ENCODE assay signal across 11 mouse cellular contexts in the genomic region with DNA sequence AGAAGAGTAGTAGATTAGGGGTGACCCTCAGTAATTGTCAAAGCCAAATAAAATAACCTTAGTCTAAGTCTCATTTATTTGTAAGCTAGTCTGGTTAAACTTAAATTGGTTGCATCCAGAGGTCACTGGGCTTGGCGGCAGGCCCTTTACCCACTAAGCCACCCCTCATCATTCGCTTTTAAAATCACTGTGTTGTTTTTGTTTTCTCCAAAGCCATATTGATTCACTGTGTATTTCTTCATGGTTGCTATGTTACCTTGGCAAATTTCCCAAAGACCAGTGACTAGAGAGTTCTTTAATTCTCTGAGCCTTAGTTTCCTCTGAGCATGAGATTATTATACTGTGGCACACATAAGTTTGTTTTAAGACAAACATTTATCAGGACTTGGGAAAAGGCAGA. TPM values are rescaled to one million over a fixed set of nuclear protein-coding genes. Genes with fewer than 3 reads are reported as not detected.
DNase-seq lines count a peak whose midpoint lies in the region; ATAC-seq and TF ChIP-seq lines count a peak whose summit lies in the region.
"Had no signal": no experiment of that assay in that cellular context is flagged by ENCODE, and none has a peak within 500 bp of the region (broad histone marks: within the 10 kb centered on the region; RNA-seq: fewer than 3 reads in every experiment).

No protein-coding gene starts in this region.

- no peaks in the 10 kb centered on the region for H3K9me3 ChIP-seq in heart, embryonic 10.5 days
- no peaks in the 10 kb centered on the region for H3K9me3 ChIP-seq in heart, embryonic 12.5 days (replicated peaks)
- no peaks in the 10 kb centered on the region for H3K9me3 ChIP-seq in liver, postnatal 0 days (ENCODE audit: low read length)

- H3K27me3 ChIP-seq in heart, embryonic 10.5 days (ENCODE audit: insufficient read depth, poor library complexity, severe bottlenecking): no peaks in the 10 kb centered on the region
- H3K27me3 ChIP-seq in heart, embryonic 12.5 days (replicated peaks): no peaks in the 10 kb centered on the region
- no peaks in the 10 kb centered on the region for H3K27me3 ChIP-seq in liver, adult 2 months (ENCODE audit: control insufficient read depth, insufficient read depth, low read length)
- no peaks in the 10 kb centered on the region for H3K27me3 ChIP-seq in liver, postnatal 0 days (ENCODE audit: insufficient read depth, low read length)

- H3K4me1 ChIP-seq in heart, embryonic 10.5 days: peaks cover 29% of the 10 kb centered on the region
- peaks cover 36% of the 10 kb centered on the region for H3K4me1 ChIP-seq in heart, embryonic 12.5 days (replicated peaks)
- H3K4me1 ChIP-seq in liver, adult 2 months (ENCODE audit: control insufficient read depth, insufficient read depth, low read length): peaks cover 13% of the 10 kb centered on the region
- H3K4me1 ChIP-seq in liver, postnatal 0 days (ENCODE audit: insufficient read depth): 0 out of 2 replicates have a peak, but pooled peaks cover 4% of the 10 kb centered on the region

- no peak overlapping the region for H3K27ac ChIP-seq in heart, embryonic 10.5 days
- no peak overlapping the region for H3K27ac ChIP-seq in heart, embryonic 12.5 days (ENCODE audit: poor library complexity, severe bottlenecking)
- H3K27ac ChIP-seq in liver, adult 2 months (replicated peaks; ENCODE audit: insufficient read depth, low read depth, low read length): no peak overlapping the region
- no peak overlapping the region for H3K27ac ChIP-seq in liver, postnatal 0 days (ENCODE audit: low read depth)
- H3K27ac ChIP-seq: left cerebral cortex, adult 2 months; macrophage had no signal

- H3K79me2 ChIP-seq in liver, adult 2 months (ENCODE audit: control insufficient read depth, insufficient read depth, low read length): no peaks in the 10 kb centered on the region

- 86% methylated on average over 2 of the region's 2 CpGs for WGBS in heart, embryonic 10.5 days
- 90% methylated on average over 2 of the region's 2 CpGs for WGBS in heart, embryonic 12.5 days
- 21% methylated on average over 2 of the region's 2 CpGs for WGBS in liver, adult 2 months
- 64% methylated on average over 2 of the region's 2 CpGs for WGBS in liver, postnatal 0 days (ENCODE audit: insufficient replicate concordance)

- no peak overlapping the region for H3K4me2 ChIP-seq in heart, embryonic 12.5 days
- no peak overlapping the region for H3K4me2 ChIP-seq in liver, postnatal 0 days (ENCODE audit: low read depth, low read length)

- no peak for TF ChIP-seq POLR2A in liver, adult 2 months (IDR thresholded peaks at IDR 0.05; ENCODE audit: extremely low read depth, insufficient read depth, low read length)

- H3K9ac ChIP-seq in heart, embryonic 12.5 days: no peak overlapping the region
- H3K9ac ChIP-seq in liver, adult 2 months (ENCODE audit: low read depth, low read length): no peak overlapping the region
- no peak overlapping the region for H3K9ac ChIP-seq in liver, postnatal 0 days (replicated peaks)

- no peak for TF ChIP-seq CTCF in liver, adult 2 months (IDR thresholded peaks at IDR 0.05; ENCODE audit: low read depth, low read length)
- TF ChIP-seq CTCF in liver, postnatal 0 days (IDR thresholded peaks at IDR 0.05; ENCODE audit: low read depth): no peak

- no peak overlapping the region for H3K4me3 ChIP-seq in heart, embryonic 10.5 days
- no peak overlapping the region for H3K4me3 ChIP-seq in heart, embryonic 12.5 days
- H3K4me3 ChIP-seq in liver, adult 2 months (ENCODE audit: insufficient read depth, low read depth, low read length): no peak overlapping the region
- H3K4me3 ChIP-seq in liver, postnatal 0 days (ENCODE audit: low read depth, low read length): no peak overlapping the region
- H3K4me3 ChIP-seq: left cerebral cortex, adult 2 months had no signal

- DNase-seq in heart, embryonic 10.5 days (ENCODE audit: low spot score): peak; percentile 7
- peak; percentile 91 for DNase-seq in liver, adult 2 months (ENCODE audit: extremely low read depth, low read depth, low spot score)
- DNase-seq in liver, postnatal 0 days: no peak
- DNase-seq in MN1 (ENCODE audit: low spot score): peak; percentile 74
- DNase-seq in brain, adult 2 months (ENCODE audit: low read depth, low spot score): peak; percentile 15
- DNase-seq: cerebellum, adult 8-10 months; right cerebral cortex, postnatal 14 days had no signal

- H3K36me3 ChIP-seq in heart, embryonic 10.5 days: no peaks in the 10 kb centered on the region
- no peaks in the 10 kb centered on the region for H3K36me3 ChIP-seq in heart, embryonic 12.5 days
- no peaks in the 10 kb centered on the region for H3K36me3 ChIP-seq in liver, adult 2 months (ENCODE audit: control insufficient read depth, insufficient read depth, low read length)
- no peaks in the 10 kb centered on the region for H3K36me3 ChIP-seq in liver, postnatal 0 days (replicated peaks; ENCODE audit: insufficient read depth, low read length)

- no peak for TF ChIP-seq EP300 in liver, postnatal 0 days (IDR thresholded peaks at IDR 0.05; ENCODE audit: low read depth)

- ATAC-seq in heart, embryonic 12.5 days (ENCODE audit: insufficient number of reproducible peaks, low FRiP score): no peak
- no peak; the same call in 1 of the 2 replicates for ATAC-seq in liver, postnatal 0 days
- ATAC-seq in CD4-positive, CD25-positive, alpha-beta regulatory T cell, adult 4 months: no peak

RNA-seq across cellular contexts. Expression of a gene that starts 37.3 kb away (rescaled TPM):
- 34.9 and 41.0 TPM in 2 replicates for polyA plus RNA-seq in heart, embryonic 10.5 days (2016; fragmentation: Nextera tagmentation; extraction: Ambion mirVana)
- 29.8 and 32.8 TPM in 2 replicates for polyA plus RNA-seq in heart, embryonic 12.5 days (2016; fragmentation: Nextera tagmentation; extraction: Ambion mirVana)
- 13.2 and 13.6 TPM in 2 replicates for total RNA-seq in liver, adult 2 months (2014; rRNA removed)
- polyA plus RNA-seq in liver, adult 2 months (2012; rRNA removed): 2.6 and 3.0 TPM in 2 replicates
- polyA plus RNA-seq in liver, postnatal 0 days (2015; fragmentation: Nextera tagmentation; extraction: Ambion mirVana): 11.2 and 11.6 TPM in 2 replicates
- polyA plus RNA-seq in CD4-positive, CD25-positive, alpha-beta regulatory T cell, adult 4 months (2017; shearing (Covaris generic)): 10 to 100 TPM; 43.4 to 46.6 TPM
